Mouse (Mus musculus): Measurements from ENCODE around the gene 1700013G24Rik. TPM values are rescaled to one million over a fixed set of nuclear protein-coding genes. Genes with fewer than 3 reads are reported as not detected.

Gene 1700013G24Rik
- not detected for total RNA-seq (2023)

DNA sequence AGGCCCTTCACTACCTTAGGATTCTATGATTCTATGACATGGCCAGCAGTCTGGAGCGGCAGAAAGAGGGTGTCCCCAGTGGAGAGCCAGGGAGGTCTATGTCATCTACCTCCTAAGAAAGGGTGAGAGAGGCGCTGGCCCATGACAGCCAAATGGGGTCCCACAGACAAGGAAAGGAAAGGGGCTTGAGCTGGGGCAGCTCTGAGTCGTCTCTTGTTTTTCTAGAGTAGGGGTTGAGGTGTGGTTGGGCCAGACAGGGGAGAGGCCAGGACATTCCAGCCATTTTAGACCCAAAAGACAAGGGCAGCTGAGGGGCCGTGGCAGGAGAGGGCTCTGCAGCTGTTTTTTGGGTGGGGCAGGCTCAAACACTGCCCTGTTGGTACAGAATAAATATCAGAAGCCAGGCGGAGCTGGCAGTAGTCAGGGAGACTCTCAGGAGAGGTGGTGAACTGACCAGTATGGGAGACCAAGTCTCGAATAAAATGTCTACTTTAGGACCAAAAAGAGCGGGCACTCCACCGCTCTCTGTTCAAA lies at the start of gene 1700013G24Rik:
Gene 1700013G24Rik (plus strand): TSS at position 51 of the 534 bp plus-strand sequence.

DNA sequence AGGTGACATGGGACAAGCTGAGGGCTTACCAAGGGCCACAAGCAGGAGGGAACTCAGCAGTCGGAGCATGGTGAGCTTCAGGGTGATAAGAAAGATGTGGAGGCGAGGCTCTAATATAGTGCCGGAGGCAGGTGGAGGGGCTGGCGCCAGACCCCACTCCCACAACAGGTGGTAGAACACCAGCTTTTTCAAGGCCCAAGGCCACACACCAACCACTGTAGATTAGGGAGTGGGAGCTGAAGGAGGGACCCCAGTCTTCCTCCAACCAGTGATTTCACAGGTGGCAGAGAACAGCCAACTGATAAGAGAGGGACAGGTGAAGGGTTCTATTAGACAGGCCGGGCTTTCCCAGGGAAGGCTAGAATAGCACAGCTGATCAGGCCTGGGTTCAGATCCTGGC lies 43.4 kb upstream of the 1700013G24Rik start, which contains the start of gene Cela3a:
Gene Cela3a (minus strand): TSS at position 101 of the 400 bp plus-strand sequence.

DNA sequence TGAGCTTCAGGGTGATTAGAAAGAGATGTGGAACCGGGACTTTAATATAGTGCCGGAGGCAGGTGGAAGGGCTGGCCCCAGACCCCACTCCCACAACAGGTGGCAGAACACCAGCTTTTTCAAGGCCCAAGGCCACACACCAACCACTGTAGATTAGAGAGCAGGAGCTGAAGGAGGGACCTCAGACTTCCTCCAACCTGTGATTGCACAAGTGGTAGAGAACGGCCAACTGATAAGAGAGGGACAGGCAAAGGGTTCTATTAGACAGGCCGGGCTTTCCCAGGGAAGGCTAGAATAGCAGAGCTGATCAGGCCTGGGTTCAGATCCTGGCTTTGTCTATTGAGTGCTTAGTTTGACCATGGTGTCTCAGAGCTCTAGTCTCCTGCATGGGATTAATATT lies 22.6 kb upstream of the 1700013G24Rik start, which contains the start of gene Cela3b:
Gene Cela3b (minus strand): TSS at position 39 of the 400 bp plus-strand sequence.

DNA sequence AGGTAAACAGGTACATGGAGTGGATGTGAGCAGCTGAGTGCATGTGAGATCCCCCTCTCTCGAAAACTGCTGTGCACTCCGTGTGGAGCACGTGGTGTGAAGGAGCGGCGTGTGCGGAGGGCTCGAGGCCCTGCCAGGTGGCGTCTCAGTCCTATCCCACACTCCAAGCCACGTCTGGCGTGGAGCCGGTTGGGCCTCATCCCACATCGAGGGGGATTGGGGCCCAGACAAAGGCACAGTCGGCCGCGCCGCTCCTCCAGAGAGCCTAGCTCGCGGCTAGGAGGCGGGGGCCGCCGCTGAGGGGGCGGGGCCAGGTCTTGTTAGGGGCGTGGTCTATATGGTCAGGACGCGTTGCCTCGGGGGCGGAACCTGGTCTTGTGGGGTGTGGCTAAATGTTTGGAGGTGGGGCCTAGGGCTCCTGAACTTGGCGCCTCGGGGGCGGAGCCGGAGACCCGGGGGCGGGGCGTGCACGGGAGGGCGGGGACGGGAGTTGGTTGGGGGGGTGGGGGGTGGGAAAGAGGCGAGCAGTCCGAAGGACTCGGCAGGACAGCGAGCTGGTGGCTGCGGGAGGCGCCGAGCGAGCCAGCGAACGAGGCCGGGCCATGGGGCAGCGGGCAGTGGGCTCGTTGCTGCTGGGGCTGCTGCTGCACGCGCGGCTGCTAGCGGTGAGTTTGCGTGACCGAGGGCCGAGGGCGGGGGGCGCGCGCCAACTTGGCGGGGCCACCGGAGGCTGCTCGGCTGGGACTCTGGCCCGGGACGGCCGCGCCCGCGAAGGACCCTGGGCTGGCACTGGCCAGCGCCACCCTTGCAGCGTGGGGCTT lies 15.4 kb downstream of the 1700013G24Rik start, which contains the start of gene Hspg2:
Gene Hspg2 (plus strand): TSS at position 510 of the 821 bp plus-strand sequence.

Other genes with a start within 250 kb of the 1700013G24Rik start
- not detected for gene Wnt4, start 175.8 kb upstream of the 1700013G24Rik start, total RNA-seq (2023)
- 381 TPM for gene Cdc42, start 95.6 kb upstream of the 1700013G24Rik start, total RNA-seq (2023)
- gene Cela3a, start 43.5 kb upstream of the 1700013G24Rik start, total RNA-seq (2023) = not detected
- gene Cela3b, start 22.7 kb upstream of the 1700013G24Rik start, total RNA-seq (2023) = 0.64 TPM
- 0.38 TPM for gene Hspg2, start 15.5 kb downstream of the 1700013G24Rik start, total RNA-seq (2023)
- gene Ldlrad2, start 121.3 kb downstream of the 1700013G24Rik start, total RNA-seq (2023) = not detected
- gene Usp48, start 140.5 kb downstream of the 1700013G24Rik start, total RNA-seq (2023) = 199 TPM
- 2.0 TPM for gene Rap1gap, start 211.4 kb downstream of the 1700013G24Rik start, total RNA-seq (2023)